Mouse (Mus musculus): Measurements from ENCODE around the gene Dnmbp. TPM values are rescaled to one million over a fixed set of nuclear protein-coding genes. Genes with fewer than 3 reads are reported as not detected.
A peak's percentile ranks its signal among the peaks of the same experiment; 100 is the strongest.

Dnmbp gene
- total RNA-seq, 2 experiments from 2014 or later: 9.8 to 10.3 TPM

DNA sequence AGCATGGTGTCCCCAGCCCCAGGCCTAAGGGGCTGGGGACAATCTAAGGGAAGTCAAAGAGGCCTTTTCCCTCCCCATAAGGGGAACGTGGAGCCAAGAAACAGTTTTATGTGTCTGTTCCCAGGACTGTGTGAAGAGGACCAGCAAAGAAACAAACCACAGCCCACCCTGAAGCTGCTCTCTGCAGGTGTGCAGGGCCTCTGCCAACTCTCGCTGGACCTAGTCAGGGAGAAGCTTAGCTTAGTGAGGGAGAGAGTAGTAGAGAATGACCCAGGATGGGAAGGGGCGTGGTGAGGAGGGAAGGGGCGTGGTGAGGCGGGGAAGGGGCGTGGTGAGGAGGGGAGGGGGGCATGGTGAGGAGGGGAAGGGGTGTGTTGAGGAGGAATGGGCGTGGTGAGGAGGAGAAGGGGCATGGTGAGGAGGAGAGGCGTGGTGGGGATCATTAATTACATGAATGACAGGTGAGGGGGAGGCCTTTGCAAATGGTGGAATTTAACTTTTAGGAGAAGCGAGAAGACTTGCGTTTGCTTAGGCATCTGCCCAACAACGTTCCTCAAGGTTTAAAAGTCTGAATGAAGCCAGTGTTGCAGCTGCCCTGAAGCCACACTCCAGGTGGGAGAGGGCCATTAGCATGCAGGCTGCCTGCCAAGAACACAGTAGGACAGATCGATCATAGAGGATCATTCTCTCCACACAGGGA lies 9.3 kb upstream of the Dnmbp start:
- DNase-seq (ENCODE audit: low spot score in 2 of 2): no peak

DNA sequence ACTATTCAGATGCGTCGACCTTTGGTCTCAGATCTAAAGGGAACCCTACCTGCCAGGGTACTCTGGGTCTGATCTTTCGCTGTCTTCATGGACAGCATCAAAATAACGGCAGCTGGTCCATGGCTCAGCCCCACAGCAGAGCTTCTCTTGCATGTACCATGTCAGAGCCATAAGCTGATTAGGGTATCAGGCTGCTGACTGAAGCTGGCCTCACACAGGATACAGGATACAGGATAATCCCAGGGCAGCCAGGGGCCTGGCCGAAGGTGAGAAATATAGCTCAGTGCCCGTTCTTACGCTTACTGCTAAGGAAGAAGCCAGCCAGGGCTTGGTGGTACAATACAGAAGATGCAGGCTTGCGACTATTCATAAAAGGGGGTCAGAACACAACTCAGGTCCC lies 4.6 kb upstream of the Dnmbp start:
- no peak for DNase-seq (ENCODE audit: low spot score in 2 of 2)

DNA sequence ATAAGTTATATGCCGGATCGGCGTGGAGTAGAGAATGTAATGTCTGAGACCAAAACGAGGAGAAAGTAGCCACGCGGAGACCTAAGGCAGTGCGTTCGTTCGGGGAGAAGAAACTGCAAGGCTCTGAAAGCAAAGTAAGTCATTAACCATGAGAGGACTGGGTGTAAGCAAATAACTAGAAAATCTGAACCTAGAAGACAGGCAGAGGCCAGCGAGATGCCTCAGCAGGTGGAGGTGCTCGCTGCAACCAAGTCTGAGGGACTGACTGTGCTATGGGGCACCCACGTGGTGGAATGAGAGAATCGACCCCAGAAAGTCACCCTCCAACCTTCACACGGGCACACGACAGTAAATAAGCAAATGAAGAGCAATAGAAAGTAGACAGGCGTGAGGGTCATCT lies 3.1 kb upstream of the Dnmbp start:
- no peak for DNase-seq (ENCODE audit: low spot score in 2 of 2)

DNA sequence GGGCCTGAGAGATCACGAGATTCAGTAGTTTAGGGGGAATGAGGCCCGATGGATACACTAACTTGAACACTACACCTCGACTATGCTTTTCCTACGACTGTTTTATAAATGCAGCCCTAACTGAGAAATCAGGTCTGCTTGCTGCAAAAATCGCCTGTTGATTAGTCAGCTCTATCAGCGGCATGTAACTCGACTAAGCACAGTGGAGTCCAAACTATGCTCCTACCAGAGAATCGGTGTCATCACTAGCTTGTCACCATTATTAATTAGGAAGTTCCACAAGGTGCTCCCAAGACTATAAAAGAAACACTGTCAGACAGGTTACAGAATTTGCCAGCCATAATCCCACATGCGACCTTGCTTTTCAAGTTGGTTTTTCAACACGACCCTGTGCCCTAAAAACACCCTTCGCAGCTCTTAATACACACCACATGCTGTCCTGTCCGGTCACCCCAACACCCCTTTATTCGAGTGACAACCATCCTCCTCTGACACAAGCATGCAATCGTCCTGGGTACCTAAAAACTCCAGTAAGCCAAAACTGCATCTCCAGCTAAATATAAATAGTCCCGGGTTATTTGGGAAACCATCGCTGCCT lies 721 bp downstream of the Dnmbp start:
- no peak for DNase-seq (ENCODE audit: low spot score in 2 of 2)

DNA sequence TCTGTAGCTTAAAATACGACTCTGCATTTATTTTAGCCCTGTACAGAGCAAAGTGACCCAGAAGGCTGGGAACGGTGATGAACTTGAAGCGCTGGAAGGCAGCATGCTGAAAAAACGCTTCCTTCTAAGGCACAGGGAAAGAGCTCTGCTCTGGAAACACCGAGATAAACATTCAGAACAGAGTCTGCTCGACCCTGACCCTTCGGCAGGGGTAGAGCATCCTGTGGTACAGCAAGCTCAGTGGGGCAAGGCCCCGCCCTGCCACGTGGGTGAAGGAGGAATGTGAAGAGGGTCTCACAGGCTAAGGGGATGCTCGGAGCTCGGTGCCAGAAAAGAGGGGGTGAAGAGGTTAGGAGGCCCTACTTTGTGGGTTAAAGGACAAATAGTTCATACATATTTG lies 1.6 kb downstream of the Dnmbp start:
- no peak for DNase-seq (ENCODE audit: low spot score in 2 of 2)

DNA sequence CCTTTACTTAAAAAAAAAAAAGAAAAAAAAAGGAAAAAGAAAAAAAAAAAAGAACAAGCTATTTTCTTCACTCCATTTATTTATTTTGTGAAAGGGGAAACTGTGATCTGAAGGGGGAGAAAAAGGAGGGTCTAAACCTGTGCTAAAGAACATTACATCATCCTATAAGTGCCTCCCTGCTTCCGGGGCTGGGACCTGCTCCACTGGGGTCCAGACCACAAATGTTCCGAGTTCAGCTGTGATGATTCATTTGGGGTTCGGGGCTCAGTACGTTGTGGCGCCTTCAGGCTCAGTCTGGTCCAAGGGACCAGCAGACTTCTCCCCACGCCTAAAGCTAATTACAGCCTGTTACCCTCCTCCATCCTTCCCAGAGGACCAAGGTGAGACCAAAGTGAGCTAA lies 9.1 kb downstream of the Dnmbp start:
- DNase-seq (ENCODE audit: low spot score in 2 of 2): no peak

DNA sequence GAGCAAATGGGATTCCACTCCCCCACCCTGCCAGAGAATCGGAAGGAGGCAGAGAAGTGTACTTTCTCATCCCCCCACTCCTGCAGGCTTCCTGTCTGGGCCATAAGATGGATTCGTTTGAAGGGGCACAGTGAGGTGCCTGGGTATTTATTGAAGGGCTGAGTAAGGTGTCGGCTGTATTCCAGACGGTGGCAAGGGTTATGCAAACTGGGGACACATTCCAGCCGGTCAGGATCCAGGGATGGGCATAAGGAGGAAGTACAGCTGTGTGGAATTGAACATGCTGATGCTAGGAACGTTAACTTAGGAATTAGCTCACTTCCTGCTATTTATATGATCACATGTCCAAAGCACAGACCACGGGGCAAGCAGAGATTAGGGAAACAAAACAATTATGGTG lies 9.6 kb downstream of the Dnmbp start:
- no peak for DNase-seq (ENCODE audit: low spot score in 2 of 2)

DNA sequence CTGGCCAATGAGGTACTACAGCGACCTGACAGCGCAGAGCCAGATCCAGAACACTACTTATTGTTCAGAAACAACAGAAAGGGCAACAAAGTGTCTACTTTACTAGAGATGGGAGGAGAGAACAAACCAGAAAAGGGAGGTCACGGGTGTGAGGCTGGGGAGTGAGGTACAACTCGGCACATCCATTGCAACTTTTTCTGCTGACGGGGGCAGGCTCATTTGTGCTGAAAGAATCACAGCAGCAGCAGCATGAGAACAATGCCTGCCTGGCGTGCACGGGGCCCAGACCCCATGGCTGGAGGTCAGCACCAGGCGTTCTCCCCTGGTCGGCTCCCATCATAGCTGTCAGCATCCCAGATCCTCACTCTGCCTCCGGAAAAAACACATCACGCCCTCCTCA lies 10.1 kb downstream of the Dnmbp start:
- DNase-seq (ENCODE audit: low spot score in 2 of 2): no peak

DNA sequence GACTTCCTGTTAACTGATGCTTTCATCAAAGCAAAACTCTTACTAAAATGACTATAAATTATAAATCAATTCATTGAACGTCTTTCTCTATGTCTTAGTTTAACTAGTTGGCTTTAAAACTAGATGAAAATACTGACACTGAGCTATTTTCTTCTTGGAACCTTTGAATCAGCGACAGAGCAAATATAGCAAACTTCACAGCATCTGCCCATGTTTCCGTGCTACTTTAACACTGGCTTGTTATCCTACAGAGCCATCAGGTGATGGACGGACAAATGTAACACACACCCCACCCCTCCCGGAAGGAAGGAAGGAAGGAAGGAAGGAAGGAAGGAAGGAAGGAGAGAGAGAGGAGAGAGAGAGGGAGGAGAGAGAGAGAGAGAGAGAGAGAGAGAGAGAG lies 12.0 kb downstream of the Dnmbp start:
- no peak for DNase-seq (ENCODE audit: low spot score in 2 of 2)

DNA sequence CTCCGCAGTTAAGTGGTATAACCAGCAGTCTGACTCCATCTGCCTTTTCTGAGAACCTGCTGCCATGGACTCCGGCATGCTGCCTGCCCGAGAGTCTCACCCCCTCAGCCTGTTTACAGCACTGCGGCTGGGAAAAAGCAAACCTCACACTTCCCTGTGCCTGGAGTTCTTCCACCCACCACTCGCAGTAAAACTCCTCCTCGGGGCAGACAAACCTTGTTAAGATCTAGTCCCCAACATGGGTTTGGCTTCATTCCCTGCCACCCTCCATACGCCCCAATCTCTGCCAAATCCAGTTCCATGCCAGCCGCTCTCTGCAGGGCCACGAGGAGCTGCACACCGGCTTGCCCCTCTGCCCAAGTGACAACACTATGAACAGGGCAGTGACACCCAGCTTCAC lies 12.9 kb downstream of the Dnmbp start:
- peak; percentile 22 to 52 for DNase-seq (ENCODE audit: low spot score in 2 of 2)

DNA sequence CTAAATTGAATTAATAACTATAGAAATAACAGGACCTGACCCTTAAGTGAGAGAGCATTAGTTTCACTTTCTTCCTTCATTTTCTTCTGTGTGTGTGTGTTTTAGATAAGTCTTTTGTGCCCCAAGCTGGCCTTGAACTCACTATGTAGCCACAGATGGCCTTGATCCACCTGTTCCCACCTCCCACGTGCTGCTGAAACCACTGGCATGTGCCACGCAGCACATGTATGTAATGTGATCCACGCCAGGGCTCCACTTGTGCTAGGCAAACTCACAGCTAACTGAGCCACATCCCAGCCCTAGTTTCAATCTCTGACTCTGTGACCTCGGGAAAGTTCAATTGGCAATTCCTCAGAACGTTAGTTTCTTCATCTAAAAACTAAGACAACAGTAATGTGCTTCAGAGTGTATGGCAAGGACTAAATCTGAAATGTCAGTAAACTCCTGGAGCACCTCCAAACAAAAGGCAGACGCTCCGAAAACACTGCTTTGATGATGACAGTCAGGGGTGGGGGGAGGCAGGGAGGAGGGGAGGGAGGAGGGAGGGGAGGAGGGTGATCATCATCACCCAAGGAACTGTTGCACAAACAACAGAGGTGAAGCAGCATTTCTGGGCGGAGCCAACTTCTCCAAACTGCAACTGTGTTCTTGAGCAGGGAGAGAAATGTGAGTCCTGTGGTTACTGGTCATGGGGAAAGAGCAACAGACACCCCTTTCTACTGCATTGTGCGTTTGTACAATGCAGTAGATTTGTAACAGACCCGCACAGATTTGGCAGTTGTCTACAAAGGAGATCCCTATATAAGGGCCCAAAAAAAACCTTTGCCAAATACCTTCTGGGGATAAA lies 13.6 kb downstream of the Dnmbp start:
- DNase-seq (ENCODE audit: low spot score in 2 of 2): no peak

DNA sequence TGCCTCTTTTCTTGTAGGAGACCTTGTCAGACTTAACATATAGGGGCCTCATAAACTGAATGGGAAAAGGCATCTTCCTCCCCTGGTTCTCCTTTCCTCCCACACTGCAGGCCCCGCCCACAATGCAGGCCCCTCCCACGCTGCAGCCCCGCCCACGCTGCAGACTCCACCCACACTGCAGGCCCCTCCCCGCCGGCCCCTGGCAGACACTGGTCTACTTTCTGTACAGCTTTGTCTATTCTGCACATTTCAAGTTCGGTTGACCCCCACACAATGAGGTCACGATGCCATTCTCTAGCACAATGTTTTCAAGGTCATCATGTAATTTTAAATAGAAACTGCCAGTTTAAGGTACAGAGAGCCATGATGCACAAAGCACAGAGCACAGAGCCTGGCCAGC lies 15.6 kb downstream of the Dnmbp start:
- no peak for DNase-seq (ENCODE audit: low spot score in 2 of 2)

DNA sequence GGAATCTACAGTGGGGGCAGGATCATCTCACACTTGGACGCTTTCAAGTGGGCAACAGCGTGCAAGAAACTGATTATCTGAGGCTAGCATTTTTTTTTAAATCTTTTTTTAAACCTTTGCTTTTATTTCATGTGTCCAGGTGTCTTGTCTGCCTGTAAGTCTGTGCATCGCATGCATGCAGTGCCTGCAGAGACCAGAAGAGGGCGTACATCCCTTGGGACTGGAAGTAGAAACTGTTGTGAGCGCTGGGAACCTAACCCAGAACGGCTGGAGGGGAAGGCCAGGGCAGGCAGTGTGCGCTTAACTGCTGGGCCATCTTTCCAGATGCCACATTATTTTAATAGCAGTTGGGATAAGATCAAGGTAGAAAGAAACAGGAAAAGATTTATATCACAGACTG lies 17.0 kb downstream of the Dnmbp start:
- no peak for DNase-seq (ENCODE audit: low spot score in 2 of 2)

DNA sequence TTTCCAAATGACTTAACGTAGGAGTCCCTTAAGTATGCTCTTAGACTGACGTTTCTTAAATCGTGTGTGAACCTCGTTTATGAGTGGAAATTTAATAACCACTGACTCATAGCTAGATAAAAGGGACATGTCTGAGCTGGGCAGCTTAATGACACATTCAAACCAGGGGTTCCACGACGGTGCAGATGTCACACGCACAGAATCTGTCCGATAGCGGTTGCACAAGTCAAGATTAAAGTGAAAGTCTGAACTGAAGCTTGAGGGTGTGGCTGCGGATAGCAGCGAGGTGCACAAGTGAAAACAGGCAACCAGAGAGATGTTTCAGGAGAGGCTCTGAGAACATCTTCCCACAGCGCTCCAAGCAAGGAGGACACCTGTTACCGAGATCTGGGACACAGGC lies 18.6 kb downstream of the Dnmbp start:
- no peak for DNase-seq (ENCODE audit: low spot score in 2 of 2)

DNA sequence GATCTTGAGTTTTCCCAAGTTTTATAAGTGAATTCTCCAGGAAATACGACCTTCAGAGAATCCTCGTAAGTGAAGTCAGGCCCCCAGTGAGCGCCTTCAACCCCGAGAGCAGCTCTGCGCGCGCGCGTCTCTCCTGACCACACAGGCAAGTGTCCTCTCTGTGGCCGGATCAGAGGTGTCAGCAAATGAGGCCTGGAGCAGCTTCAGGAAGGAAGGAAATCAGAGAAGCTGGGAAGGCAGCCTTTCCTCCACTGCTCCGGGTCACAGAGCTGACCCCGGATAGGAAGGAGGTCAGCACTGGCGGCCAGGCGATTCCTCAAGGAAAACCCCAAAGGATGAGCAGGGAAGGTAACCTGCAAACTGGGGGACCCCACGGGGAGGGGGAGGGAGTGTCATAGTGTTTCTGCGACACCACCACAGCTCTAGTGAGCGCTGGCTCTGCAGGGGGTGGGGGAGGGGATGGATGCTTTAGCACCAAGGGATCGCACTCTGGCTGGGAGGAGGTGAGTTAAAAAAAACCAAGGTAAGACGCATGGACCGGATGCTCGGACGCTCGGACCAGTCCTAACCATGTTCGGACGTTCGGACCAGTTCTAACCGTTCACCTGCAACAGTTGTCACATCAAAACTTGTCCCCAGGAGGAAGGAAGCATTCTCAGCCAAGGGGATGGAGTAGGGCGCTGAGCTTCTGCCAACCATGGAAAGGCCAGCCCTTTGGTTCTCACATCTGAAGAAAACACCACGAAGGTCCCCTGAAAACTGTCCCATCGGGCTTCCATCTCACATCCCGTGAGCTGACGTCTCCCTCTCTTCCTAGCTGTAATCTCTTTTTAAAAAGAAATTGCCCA lies 19.3 kb downstream of the Dnmbp start:
- DNase-seq (ENCODE audit: low spot score in 2 of 2): no peak

DNA sequence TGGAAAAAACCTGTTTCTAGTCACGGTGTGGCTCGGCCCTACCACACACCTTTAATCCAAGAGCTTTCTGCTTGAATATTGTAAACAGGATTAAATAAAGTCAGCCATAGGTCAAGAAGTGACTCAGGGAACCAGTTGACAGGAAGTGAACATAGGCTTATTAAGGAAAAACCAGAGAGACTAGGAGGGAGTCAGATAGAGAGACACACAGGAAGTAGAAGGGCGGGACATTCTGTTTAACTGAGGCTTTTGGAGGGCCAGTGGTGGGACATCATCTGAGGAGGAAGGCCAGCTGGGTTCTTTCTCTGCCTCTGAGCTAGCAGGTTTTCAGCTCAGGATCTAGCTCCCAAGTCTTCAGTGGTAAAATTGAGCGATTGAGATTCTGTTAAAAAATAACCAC lies 20.1 kb downstream of the Dnmbp start:
- DNase-seq (ENCODE audit: low spot score in 2 of 2): no peak

DNA sequence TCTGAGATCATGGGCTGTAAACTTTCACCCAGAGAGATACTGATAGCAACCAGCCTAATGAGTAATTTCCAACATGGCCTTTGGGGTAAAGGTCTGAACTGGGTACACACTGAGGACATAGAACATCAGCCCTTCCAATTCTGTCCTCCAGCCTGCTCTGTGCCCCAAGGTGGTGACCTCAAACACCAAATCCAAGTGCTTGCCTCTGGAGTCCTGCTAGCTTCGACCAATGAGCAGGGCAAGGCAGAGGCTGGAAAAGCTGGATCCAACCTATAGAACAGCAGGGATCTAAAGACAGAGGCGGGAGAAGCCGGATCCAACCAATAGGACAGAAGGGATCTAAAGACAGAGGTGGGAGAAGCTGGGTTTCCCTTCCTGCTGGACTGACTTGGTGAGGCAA lies 21.2 kb downstream of the Dnmbp start:
- no peak for DNase-seq (ENCODE audit: low spot score in 2 of 2)

DNA sequence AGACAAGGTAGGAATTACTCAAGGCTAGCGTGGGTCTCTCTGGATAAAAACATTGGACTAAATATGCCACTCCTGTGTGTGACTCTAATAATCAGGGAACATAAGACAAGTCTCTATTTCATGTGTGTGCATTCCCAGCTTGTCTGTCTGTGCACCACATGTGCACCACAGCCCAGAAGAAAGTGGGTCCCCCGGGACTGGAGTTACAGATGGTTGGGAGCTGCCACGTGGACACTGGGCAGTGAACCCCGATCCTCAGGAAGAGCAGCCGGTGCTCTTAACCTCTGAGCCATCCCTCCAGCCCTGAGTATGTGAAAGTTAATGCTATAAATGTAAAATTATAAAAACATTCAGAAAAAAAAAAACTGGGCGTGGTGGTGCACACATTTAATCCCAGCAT lies 22.2 kb downstream of the Dnmbp start:
- no peak for DNase-seq (ENCODE audit: low spot score in 2 of 2)

DNA sequence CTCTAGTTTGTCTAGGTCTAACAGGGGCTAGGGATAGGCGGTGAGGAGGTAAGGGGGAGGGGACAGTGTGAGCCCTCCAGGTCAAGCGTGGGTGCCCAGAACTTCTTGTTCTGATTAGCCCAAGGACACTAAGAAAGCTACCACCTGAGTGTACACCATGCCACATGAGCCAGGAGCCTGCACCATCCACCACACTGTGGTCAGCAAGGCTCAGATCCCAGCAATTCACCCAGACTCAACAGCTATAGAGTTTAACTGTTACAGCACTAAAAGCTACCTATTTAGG lies 22.6 kb downstream of the Dnmbp start:
- DNase-seq (ENCODE audit: low spot score in 2 of 2): no peak

DNA sequence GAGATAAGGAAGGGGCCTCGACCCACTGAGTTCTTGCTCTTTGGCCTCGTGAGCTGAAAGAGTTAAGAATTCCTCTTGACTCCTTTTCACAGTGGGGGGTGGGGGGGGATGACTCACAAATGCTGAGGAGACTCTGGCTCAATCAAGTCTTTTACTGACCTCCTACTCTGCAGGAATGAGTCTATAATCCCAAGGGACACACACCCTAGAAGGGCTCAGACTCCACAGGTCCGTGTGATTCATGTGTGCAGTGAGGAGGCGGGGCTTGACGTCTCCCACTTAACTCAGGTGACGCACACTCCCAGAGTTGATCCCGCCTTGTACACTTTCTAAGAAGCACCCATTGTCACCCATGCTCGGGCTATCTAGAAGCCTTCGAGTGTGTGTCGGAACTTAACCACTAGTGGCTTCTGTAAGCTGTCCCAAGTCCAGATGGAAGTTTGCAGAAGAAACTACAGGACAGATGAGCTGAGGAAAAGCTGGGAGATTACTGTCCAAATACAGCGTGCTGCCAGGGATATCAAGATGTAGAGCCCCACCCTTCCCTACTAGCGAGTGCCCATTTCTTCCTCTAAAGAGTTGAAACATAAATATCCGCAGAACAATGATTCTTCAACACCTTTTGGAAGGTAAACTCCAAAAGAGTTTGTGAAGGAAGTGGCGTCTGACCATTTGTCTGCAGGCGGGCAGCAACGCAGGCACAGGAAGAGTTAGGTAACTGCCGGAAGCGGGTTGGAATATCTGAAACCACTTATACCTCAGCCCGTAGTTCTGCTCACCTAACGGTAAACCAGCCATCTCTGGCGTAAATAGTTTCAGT lies 23.2 kb downstream of the Dnmbp start:
- DNase-seq (ENCODE audit: low spot score in 2 of 2): no peak

DNA sequence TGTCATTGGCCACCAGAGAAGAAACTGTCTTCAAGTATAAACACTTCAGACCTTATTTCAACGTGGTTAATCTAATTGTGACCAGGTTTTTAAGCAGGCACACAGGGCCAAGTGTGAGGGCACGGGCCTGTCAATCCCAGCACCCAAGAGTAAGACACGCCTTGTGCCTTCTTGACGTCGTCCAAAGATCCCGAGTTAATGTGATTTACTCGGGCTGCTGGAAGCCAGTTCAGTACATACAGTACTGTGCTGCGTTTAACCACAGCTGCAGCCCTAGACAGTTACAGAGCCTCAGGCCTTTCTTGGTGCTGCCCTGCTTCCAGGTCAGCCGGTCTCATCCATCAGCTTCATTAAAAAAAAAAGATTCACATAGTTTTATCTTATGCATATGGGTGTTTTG lies 24.6 kb downstream of the Dnmbp start:
- no peak for DNase-seq (ENCODE audit: low spot score in 2 of 2)
